Mouse (Mus musculus) lung, adult 2 months (tissue): Measurements from ENCODE around the gene Sh3gl2.

Experiments used
- CTCF ChIP-seq: fragments of 200-500 bp; IDR thresholded peaks from 2 replicates; pipeline ENCODE4 v1.5.1; 2011; ENCODE audit warnings: mild to moderate bottlenecking, low read length, control low read depth; ENCODE audit not compliant: insufficient read depth
- POLR2A ChIP-seq: fragments of 200-500 bp; IDR thresholded peaks from 2 replicates; pipeline ENCODE4 v1.6.1; 2011; ENCODE audit warnings: low read depth, mild to moderate bottlenecking, control low read depth, low read length, borderline replicate concordance; ENCODE audit errors: extremely low read depth

DNA sequence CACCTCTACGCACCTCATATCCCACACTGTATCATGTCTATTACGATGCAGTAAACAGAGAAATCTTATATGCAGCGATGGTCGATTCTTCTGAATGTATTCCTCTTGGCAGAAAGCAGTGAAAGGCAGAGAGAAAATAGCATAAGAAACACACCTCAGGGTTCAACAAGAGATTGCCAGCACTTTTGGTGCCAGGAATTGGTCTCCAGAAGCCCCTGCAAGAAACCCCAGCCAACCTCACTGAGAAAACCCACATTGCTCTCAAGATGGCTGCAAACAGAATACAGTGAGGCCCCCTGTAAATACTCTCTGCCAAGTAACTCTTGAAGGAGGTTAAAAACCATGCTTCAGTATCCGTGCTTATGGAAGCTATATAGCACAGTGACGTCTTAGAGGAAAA is 141.0 kb downstream of the Sh3gl2 start:
- TF ChIP-seq POLR2A = no peak
- TF ChIP-seq CTCF = no peak
